18 mouse cellular contexts compared by ENCODE assay signal in the genomic region with DNA sequence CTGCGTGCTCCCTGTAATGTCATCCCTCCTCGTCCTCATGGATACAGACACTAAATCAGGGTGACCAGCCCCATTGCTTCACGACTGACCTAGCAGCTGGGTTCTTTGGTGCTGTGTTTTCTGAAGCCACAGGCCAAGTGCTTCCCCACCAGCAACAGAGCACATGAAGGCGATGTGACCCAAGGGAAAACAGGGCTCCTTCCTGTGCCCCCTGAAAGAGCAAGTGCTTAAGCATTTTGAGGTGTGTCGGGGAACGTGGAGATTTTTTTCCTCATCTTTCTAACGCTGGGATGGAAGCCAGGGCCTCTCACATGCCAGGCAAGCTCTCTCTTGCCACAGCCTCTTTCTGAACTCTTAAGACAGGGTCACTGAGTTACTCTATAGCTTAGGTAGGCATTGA.
DNase-seq lines count a peak whose midpoint lies in the region; TF ChIP-seq lines count a peak whose summit lies in the region.
"Had no signal": no experiment of that assay in that cellular context is flagged by ENCODE, and none has a peak within 500 bp of the region (broad histone marks: within the 10 kb centered on the region; RNA-seq: fewer than 3 reads in every experiment).

No protein-coding gene starts in this region.

- TF ChIP-seq CTCF in embryonic fibroblast, embryonic 13.5 days (IDR thresholded peaks at IDR 0.05; ENCODE audit: borderline replicate concordance, insufficient read depth, low read length) = no peak

- no peaks in the 10 kb centered on the region for H3K36me3 ChIP-seq in heart, embryonic 10.5 days
- H3K36me3 ChIP-seq: G1E had no signal

- intact Hi-C loops in heart, postnatal 10 days (cut with DNase I) = loop anchor here (5.0 kb wide), 1 partner anchor 56 kb away; no protein-coding TSS in a partner anchor

- no peak overlapping the region for H3K4me3 ChIP-seq in heart, embryonic 10.5 days
- no peak overlapping the region for H3K4me3 ChIP-seq in embryonic fibroblast, embryonic 13.5 days (ENCODE audit: insufficient read depth, low read length)

- H3K27ac ChIP-seq in heart, embryonic 10.5 days = no peak overlapping the region
- peak overlapping the region; percentile 82 for H3K27ac ChIP-seq in embryonic fibroblast, embryonic 13.5 days (ENCODE audit: insufficient read depth, low read length)

- H3K27me3 ChIP-seq in heart, embryonic 10.5 days (ENCODE audit: insufficient read depth, poor library complexity, severe bottlenecking) = no peaks in the 10 kb centered on the region
- H3K27me3 ChIP-seq: Patski had no signal

- no peaks in the 10 kb centered on the region for H3K9me3 ChIP-seq in heart, embryonic 10.5 days

- DNase-seq in heart, adult 11 months = peak; percentile 73
- no peak for DNase-seq in heart, postnatal 10 days
- peak; percentile 53 for DNase-seq in heart, embryonic 10.5 days (ENCODE audit: low spot score)
- DNase-seq in heart, postnatal 4 days = no peak
- no peak for DNase-seq in right cerebral cortex, adult 2 months (ENCODE audit: low spot score in 2 of 2)
- DNase-seq: adrenal gland, adult 2 months; adrenal gland, adult 8-10 months; adrenal gland, postnatal 10 days; adrenal gland, postnatal 14 days; adrenal gland, postnatal 25 days; adrenal gland, postnatal 36 days; B cell, adult 2 months; cerebellum, adult 11 months; cerebellum, adult 11-12 months; cerebellum, adult 18-20 months had no signal

- 84% methylated on average over 7 of the region's 7 CpGs for WGBS in heart, embryonic 10.5 days

- H3K4me1 ChIP-seq in heart, embryonic 10.5 days = no peaks in the 10 kb centered on the region
- H3K4me1 ChIP-seq in embryonic fibroblast, embryonic 13.5 days (ENCODE audit: control insufficient read depth, insufficient read depth, low read length) = no peaks in the 10 kb centered on the region

- TF ChIP-seq POLR2A in embryonic fibroblast, embryonic 13.5 days (IDR thresholded peaks at IDR 0.05; ENCODE audit: low read depth, low read length) = no peak

Comparison
In these comparisons a context has a peak if more than half of its experiments do, and no peak if none do; other contexts are left out.
1. DNase-seq: peak in heart, adult 11 months (single experiment) and heart, embryonic 10.5 days (single experiment); none in heart, postnatal 10 days (0 of 2), heart, postnatal 4 days (single experiment) and right cerebral cortex, adult 2 months (0 of 2).